Mouse (Mus musculus): Measurements from ENCODE around the gene Atp6v0d1. TPM values are rescaled to one million over a fixed set of nuclear protein-coding genes. Genes with fewer than 3 reads are reported as not detected.

Gene Atp6v0d1
- polyA plus RNA-seq, 1 experiment from 2014 or later = 52.4 TPM

DNA sequence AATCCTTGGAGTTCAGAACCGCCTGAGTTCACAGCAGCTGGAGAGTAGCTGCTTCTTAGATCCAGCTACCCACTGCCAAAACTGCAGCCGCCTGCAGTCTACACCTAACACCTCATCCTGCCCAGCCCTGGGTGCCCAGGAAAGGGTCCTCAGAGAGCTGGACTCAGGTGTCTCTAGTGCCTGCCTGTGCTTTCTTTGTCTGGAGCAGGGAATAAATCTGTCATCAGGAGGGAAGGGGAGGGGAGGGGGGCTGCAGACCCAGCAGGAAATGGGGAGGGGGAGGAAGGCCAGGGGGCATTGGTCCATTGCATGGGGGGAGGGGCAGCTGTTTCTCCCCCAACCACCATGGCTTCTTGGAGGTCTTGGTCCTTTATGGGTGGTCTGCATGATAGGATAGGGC lies 46.3 kb downstream of the Atp6v0d1 start:
- H3K27me3 ChIP-seq = peaks cover 65% of the 10 kb centered on the region
- no peaks in the 10 kb centered on the region for H3K9me3 ChIP-seq (replicated peaks)
- H3K27ac ChIP-seq (replicated peaks) = no peak overlapping the region
- no peak for ATAC-seq (ENCODE audit: insufficient read depth)
- H3K4me1 ChIP-seq (replicated peaks) = peaks cover 58% of the 10 kb centered on the region
- 0 out of 2 replicates have a peak overlapping the region, but pooled peaks have one; percentile 61 for H3K4me3 ChIP-seq (replicated peaks)
- peak overlapping the region; percentile 97 for H3K4me2 ChIP-seq
- WGBS (ENCODE audit: insufficient replicate concordance) = 21% methylated on average over 2 of the region's 2 CpGs
- H3K9ac ChIP-seq = no peak overlapping the region
- peaks cover 22% of the 10 kb centered on the region for H3K36me3 ChIP-seq (replicated peaks)

DNA sequence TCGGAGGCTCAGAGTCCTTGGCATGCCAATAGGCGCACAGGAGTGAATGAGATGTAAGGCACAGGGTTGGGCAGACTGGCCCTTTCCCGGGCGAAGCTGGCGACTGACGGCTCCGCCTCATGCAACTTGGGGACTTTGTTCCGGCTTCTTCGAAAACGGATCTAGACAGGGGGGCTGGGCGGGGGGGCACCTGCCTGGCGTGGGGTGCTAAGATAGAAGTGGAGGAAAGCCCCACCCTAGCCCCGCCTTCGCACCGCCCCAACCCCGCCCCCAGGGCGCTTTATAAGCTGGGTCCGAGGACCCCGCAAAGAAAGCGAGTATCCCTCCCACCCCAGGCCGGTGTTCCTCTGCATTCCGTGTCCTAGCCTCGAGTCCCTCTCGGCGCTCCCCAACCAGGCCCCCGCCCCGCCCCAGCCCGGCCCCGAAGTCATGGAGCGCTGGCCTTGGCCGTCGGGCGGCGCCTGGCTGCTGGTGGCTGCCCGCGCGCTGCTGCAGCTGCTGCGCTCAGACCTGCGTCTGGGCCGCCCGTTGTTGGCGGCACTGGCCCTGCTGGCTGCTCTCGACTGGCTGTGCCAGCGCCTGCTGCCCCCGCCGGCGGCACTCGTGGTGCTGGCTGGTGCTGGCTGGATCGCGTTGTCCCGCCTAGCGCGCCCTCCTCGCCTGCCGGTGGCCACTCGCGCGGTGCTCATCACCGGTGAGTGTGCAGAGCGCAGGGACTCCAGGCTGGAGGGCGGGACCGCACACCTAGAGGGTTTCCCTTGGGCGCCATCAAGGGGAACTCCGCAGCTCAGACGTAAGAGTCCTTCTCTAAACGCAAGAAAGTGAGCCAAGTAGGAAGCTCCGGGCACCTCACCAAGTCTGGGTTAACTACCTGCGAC lies 47.2 kb downstream of the Atp6v0d1 start, which contains the start of gene Hsd11b2:
TSS of gene Hsd11b2 (plus strand) at position 320 of the 878 bp plus-strand sequence.
- ATAC-seq (ENCODE audit: insufficient read depth) = peak; percentile 65
- peaks cover 54% of the 10 kb centered on the region for H3K4me1 ChIP-seq (replicated peaks)
- no peaks in the 10 kb centered on the region for H3K9me3 ChIP-seq (replicated peaks)
- no peak within 1 kb of the TSS for H3K27ac ChIP-seq (replicated peaks)
- H3K9ac ChIP-seq = peak within 1 kb of the TSS; percentile 42; the same call in 1 of the 2 replicates
- peaks cover 67% of the 10 kb centered on the region for H3K27me3 ChIP-seq
- H3K4me2 ChIP-seq = peak within 1 kb of the TSS; percentile 97
- under 1% methylated on average over 68 of the region's 68 CpGs for WGBS (ENCODE audit: insufficient replicate concordance)
- 0 out of 2 replicates have a peak, but pooled peaks cover 13% of the 10 kb centered on the region for H3K36me3 ChIP-seq (replicated peaks)
- peak within 1 kb of the TSS; percentile 61 for H3K4me3 ChIP-seq (replicated peaks)

DNA sequence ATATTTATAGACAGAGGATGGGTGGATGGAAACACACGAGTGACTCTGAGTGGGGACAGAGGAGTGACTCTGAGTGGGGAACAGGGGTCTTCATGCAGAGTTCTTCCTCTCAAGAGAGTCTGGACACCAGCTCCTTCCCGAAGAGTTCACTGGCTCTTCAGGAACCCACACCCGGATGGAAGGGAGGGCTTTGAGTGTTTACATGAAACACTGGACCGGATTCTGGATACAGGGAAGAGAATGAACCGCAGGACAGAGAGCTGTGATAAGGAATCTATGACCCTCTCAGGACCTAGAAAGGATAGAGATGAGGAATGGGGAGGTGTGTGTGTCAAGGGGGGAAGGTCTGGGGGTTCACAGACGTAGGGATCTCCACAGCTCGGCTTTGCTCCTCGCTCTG lies 48.5 kb downstream of the Atp6v0d1 start:
- ATAC-seq (ENCODE audit: insufficient read depth) = no peak
- Histone ChIP-seq H3K27ac (replicated peaks) (no peak overlapping the region), H3K36me3 (replicated peaks) (0 out of 2 replicates have a peak, but pooled peaks cover 3% of the 10 kb centered on the region), H3K4me1 (replicated peaks) (peaks cover 44% of the 10 kb centered on the region), H3K4me3 (replicated peaks) (no peak overlapping the region), H3K4me2 (no peak overlapping the region), H3K9me3 (replicated peaks) (no peaks in the 10 kb centered on the region), H3K27me3 (peaks cover 67% of the 10 kb centered on the region), H3K9ac (no peak overlapping the region)
- WGBS (ENCODE audit: insufficient replicate concordance) = 29% methylated on average over 8 of the region's 8 CpGs

DNA sequence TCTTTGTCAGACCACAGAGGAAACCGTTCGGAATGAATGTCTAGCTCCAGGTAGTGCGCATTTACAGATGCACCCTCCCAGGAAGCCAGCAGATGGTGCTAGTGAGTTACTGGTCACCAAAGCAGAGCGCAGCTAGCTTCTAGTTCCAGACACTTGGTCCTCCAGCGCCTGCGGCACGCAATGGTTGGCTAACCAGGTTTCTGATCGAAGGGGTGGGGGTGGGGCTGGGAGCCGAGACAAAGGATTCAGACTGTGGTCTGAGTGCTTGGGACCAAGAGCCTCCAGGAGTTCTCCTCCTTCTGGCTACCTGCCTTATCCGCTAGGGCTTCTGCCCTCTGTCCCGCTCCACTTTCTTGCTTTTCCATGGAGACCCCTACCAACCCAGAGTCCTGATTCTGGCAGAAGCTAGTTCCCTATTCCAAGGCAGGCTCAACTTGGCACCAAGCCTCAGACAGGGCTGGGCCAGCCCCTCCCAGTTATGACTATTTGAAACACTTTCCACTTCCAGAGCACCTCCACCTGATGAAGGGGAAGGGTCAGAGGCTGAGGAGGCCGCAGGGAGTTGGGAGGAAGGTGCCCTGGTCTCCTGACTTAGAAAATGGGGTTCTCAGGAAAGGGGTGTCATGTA lies 49.7 kb downstream of the Atp6v0d1 start:
- Histone ChIP-seq H3K4me3 (replicated peaks) (no peak overlapping the region), H3K4me2 (peak overlapping the region; percentile 15; the same call in 1 of the 2 replicates), H3K27me3 (peaks cover 65% of the 10 kb centered on the region), H3K36me3 (replicated peaks) (no peaks in the 10 kb centered on the region), H3K9ac (no peak overlapping the region), H3K4me1 (replicated peaks) (peaks cover 34% of the 10 kb centered on the region), H3K27ac (replicated peaks) (no peak overlapping the region), H3K9me3 (replicated peaks) (no peaks in the 10 kb centered on the region)
- ATAC-seq (ENCODE audit: insufficient read depth) = no peak
- WGBS (ENCODE audit: insufficient replicate concordance) = 13% methylated on average over 12 of the region's 12 CpGs

DNA sequence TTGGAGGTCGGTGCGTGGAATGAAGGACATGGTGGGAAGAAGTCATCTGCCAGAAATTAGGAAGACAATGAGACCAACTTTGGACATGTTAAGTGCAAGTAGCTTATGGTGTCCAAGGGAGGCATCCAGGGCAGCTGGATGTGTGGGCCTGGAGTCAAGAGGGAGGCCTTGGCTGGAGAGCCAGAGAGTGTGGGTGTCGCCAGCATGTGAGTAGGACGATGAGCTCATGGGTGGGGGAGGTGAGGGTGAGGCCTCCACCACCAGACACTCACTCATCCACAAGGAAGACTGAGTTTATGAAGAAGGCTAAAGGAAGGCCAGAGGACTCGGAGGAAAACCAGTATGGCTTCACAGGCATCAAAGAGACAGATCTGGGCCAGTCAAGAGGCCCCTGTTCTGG lies 51.2 kb downstream of the Atp6v0d1 start:
- no peak overlapping the region for H3K4me3 ChIP-seq (replicated peaks)
- H3K36me3 ChIP-seq (replicated peaks) = no peaks in the 10 kb centered on the region
- WGBS (ENCODE audit: insufficient replicate concordance) = 61% methylated on average over 5 of the region's 5 CpGs
- no peak for ATAC-seq (ENCODE audit: insufficient read depth)
- peaks cover 35% of the 10 kb centered on the region for H3K4me1 ChIP-seq (replicated peaks)
- H3K9ac ChIP-seq = no peak overlapping the region
- no peaks in the 10 kb centered on the region for H3K9me3 ChIP-seq (replicated peaks)
- H3K27ac ChIP-seq (replicated peaks) = no peak overlapping the region
- no peak overlapping the region for H3K4me2 ChIP-seq
- H3K27me3 ChIP-seq = peaks cover 50% of the 10 kb centered on the region

DNA sequence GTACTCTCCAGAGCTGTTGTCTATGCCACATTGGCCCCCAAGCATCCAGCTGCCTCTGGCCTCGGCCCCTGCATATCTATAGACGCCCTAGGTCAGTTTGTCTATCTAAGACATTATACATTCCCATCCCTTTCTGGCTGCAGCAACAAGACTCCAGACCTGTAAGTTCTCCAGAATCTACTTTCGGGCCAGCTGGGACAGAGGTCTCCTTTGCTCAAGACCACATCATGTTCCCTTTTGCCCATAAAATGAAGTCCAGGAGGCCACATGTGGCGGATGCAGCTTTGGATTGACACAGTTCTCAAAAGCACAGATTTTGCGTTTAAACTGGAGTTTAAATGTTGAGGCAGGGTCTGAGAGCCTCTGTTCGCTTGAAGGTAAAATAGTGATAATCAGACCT lies 51.7 kb downstream of the Atp6v0d1 start:
- no peak for ATAC-seq (ENCODE audit: insufficient read depth)
- H3K4me2 ChIP-seq = no peak overlapping the region
- no peaks in the 10 kb centered on the region for H3K36me3 ChIP-seq (replicated peaks)
- no peak overlapping the region for H3K4me3 ChIP-seq (replicated peaks)
- H3K27ac ChIP-seq (replicated peaks) = no peak overlapping the region
- no peak overlapping the region for H3K9ac ChIP-seq
- WGBS (ENCODE audit: insufficient replicate concordance) = 69% methylated on average over 6 of the region's 6 CpGs
- peaks cover 30% of the 10 kb centered on the region for H3K4me1 ChIP-seq (replicated peaks)
- peaks cover 46% of the 10 kb centered on the region for H3K27me3 ChIP-seq
- H3K9me3 ChIP-seq (replicated peaks) = no peaks in the 10 kb centered on the region

DNA sequence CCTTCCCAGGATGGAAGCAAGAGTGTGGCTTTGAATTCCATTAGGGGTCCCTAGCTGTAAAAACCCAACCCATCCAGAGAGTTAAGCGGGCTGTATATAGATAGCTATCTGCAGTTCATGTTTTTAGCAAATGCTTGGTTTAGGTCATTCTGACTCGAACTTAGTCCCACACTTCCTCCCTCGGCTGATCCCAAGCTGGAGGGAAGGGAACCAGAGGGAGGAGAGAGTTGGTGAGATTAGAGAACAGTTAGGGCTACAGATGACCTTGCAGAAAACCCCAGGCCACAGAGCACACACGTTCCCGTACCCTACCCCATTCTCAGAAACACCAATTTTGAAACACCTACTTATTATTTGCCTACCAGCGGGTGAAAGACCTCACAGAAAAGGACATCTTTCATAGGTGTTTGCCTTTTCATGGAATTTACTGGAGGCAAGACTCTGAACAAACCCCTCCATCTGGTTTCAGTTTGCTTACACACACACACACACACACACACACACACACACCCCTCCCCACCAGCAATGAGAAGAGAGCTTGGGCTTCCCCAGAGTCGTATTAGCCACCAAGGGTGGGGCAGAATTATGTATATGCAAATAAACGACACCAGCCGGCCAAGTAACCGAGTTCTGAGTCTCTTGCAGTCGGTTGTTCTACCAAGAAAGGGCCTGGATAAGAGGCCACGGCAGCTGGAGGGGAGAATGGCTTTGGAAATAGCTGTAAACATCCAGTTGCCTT lies 55.7 kb downstream of the Atp6v0d1 start:
- Histone ChIP-seq H3K4me1 (replicated peaks) (peaks cover 9% of the 10 kb centered on the region; the same call in 1 of the 2 replicates), H3K4me3 (replicated peaks) (no peak overlapping the region), H3K36me3 (replicated peaks) (no peaks in the 10 kb centered on the region), H3K27me3 (peaks cover 8% of the 10 kb centered on the region), H3K4me2 (no peak overlapping the region), H3K27ac (replicated peaks) (no peak overlapping the region), H3K9ac (no peak overlapping the region), H3K9me3 (replicated peaks) (no peaks in the 10 kb centered on the region)
- no peak for ATAC-seq (ENCODE audit: insufficient read depth)
- WGBS (ENCODE audit: insufficient replicate concordance) = 21% methylated on average over 12 of the region's 12 CpGs

DNA sequence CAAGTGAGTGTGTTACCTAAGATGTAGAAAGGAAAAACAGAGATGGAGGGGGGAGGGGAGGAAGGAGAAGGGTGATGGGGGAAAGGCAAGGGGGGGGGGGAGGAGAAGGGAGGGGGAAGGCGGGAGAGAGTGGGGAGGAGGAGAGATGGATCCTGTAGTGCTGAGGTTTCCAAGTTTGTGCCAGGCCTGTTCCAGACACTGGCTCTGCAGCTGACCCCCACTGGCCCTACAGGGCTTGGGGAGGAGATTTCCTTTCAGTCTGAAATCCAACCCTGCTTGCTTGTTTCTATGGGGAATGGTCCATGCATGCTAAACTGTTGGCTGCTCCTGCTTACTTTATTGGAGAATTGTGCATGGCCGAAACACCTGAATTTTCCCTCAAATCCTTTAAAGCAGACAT lies 57.1 kb downstream of the Atp6v0d1 start:
- no peak overlapping the region for H3K9ac ChIP-seq
- H3K36me3 ChIP-seq (replicated peaks) = no peaks in the 10 kb centered on the region
- no peak overlapping the region for H3K4me3 ChIP-seq (replicated peaks)
- WGBS (ENCODE audit: insufficient replicate concordance) = 63% methylated on average over 1 of the region's 2 CpGs
- H3K27ac ChIP-seq (replicated peaks) = no peak overlapping the region
- H3K4me1 ChIP-seq (replicated peaks) = peaks cover 9% of the 10 kb centered on the region; the same call in 1 of the 2 replicates
- no peaks in the 10 kb centered on the region for H3K9me3 ChIP-seq (replicated peaks)
- H3K4me2 ChIP-seq = no peak overlapping the region
- no peak for ATAC-seq (ENCODE audit: insufficient read depth)
- H3K27me3 ChIP-seq = no peaks in the 10 kb centered on the region; the same call in 1 of the 2 replicates

DNA sequence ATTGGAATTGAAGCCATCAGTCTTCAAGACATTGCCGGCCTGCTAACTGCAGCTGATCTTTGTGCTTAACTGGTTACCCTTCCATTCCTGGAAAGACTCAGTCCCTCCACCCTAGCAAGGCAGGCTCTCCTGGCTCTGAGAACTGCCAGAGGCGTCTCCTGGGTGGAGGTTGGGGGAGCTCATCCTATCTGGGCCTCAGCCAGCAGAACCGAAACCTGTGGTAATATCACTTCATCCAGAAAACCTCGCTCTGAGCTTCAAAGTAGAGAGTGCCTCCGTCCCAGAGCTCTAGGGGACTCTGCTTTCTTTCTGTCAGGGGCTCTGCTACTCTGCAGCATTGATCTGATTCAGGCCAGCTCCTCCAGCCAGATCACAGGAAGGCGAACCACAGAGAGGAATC lies 58.9 kb downstream of the Atp6v0d1 start:
- H3K27me3 ChIP-seq = no peaks in the 10 kb centered on the region; the same call in 1 of the 2 replicates
- no peak for ATAC-seq (ENCODE audit: insufficient read depth)
- H3K4me3 ChIP-seq (replicated peaks) = no peak overlapping the region
- no peaks in the 10 kb centered on the region for H3K9me3 ChIP-seq (replicated peaks)
- no peak overlapping the region for H3K27ac ChIP-seq (replicated peaks)
- no peak overlapping the region for H3K9ac ChIP-seq
- H3K36me3 ChIP-seq (replicated peaks) = no peaks in the 10 kb centered on the region
- no peak overlapping the region for H3K4me2 ChIP-seq
- 56% methylated on average over 6 of the region's 6 CpGs for WGBS (ENCODE audit: insufficient replicate concordance)
- H3K4me1 ChIP-seq (replicated peaks) = peaks cover 9% of the 10 kb centered on the region; the same call in 1 of the 2 replicates

DNA sequence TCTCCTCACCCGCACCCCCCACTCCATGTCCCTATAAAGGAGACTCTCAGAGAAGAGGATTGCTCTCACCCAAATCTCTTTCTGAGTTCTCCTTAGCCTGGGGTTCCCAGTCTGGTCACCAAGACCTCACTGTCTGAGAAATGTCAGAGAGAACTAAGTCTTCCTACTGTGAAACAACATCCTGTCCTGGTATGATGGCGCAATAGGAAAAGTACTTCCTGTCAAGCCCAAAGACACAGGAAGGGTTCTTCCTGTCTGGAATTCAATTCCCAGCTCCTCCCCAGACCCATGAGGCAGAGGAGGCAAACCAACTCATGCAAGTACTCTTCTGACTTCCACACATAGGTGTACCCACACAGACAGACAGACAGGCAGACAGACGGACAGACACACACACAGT lies 61.2 kb downstream of the Atp6v0d1 start:
- ATAC-seq (ENCODE audit: insufficient read depth) = no peak
- H3K4me3 ChIP-seq (replicated peaks) = no peak overlapping the region
- H3K9me3 ChIP-seq (replicated peaks) = no peaks in the 10 kb centered on the region
- no peaks in the 10 kb centered on the region for H3K36me3 ChIP-seq (replicated peaks)
- H3K27ac ChIP-seq (replicated peaks) = no peak overlapping the region
- peaks cover 4% of the 10 kb centered on the region; the same call in 1 of the 2 replicates for H3K27me3 ChIP-seq
- 67% methylated on average over 3 of the region's 3 CpGs for WGBS (ENCODE audit: insufficient replicate concordance)
- 0 out of 2 replicates have a peak, but pooled peaks cover 3% of the 10 kb centered on the region for H3K4me1 ChIP-seq (replicated peaks)
- no peak overlapping the region for H3K9ac ChIP-seq
- H3K4me2 ChIP-seq = no peak overlapping the region

Data from liver, embryonic 15.5 days (tissue).